13 mouse cellular contexts compared by ENCODE assay signal in genomic region chr12:73872435-73872834, GRCm38 (mm10). TPM values are rescaled to one million over a fixed set of nuclear protein-coding genes. Genes with fewer than 3 reads are reported as not detected.
A peak's percentile ranks its signal among the peaks of the same experiment; 100 is the strongest.
DNase-seq lines count a peak whose midpoint lies in the region; ATAC-seq and TF ChIP-seq lines count a peak whose summit lies in the region.
"Had no signal": no experiment of that assay in that cellular context is flagged by ENCODE, and none has a peak within 500 bp of the region (broad histone marks: within the 10 kb centered on the region; RNA-seq: fewer than 3 reads in every experiment).

No protein-coding gene starts in this region.

- no peak overlapping the region for H3K27ac ChIP-seq in heart, embryonic 12.5 days (ENCODE audit: poor library complexity, severe bottlenecking)
- H3K27ac ChIP-seq in cerebellum, adult 2 months (ENCODE audit: insufficient read depth, low read length): peak overlapping the region; percentile 99
- H3K27ac ChIP-seq in stomach, postnatal 0 days (replicated peaks): no peak overlapping the region
- no peak overlapping the region for H3K27ac ChIP-seq in intestine, postnatal 0 days (ENCODE audit: low read depth, low read length)
- H3K27ac ChIP-seq: heart, embryonic 15.5 days; liver, embryonic 13.5 days had no signal

- H3K4me3 ChIP-seq in heart, embryonic 12.5 days: no peak overlapping the region
- H3K4me3 ChIP-seq in cerebellum, adult 2 months (replicated peaks; ENCODE audit: insufficient read depth, low read depth, low read length): no peak overlapping the region
- H3K4me3 ChIP-seq in stomach, postnatal 0 days (ENCODE audit: low read depth, low read length): no peak overlapping the region
- H3K4me3 ChIP-seq in intestine, postnatal 0 days (ENCODE audit: low read depth, low read length): no peak overlapping the region
- H3K4me3 ChIP-seq: heart, embryonic 15.5 days; liver, embryonic 13.5 days had no signal

- peak; percentile 53; the same call in 1 of the 2 replicates for TF ChIP-seq POLR2A in cerebellum, adult 2 months (IDR thresholded peaks at IDR 0.05; ENCODE audit: borderline replicate concordance, insufficient read depth, low read length)

- intact Hi-C loops in gastrocnemius, postnatal 36 days (cut with DNase I): no loop called here

- H3K36me3 ChIP-seq in heart, embryonic 12.5 days: no peaks in the 10 kb centered on the region
- no peaks in the 10 kb centered on the region for H3K36me3 ChIP-seq in stomach, postnatal 0 days (ENCODE audit: control insufficient read depth, insufficient read depth, low read length)
- H3K36me3 ChIP-seq in intestine, postnatal 0 days (ENCODE audit: control insufficient read depth, insufficient read depth): no peaks in the 10 kb centered on the region
- H3K36me3 ChIP-seq: heart, embryonic 15.5 days; liver, embryonic 13.5 days had no signal

- no peak overlapping the region for H3K4me2 ChIP-seq in heart, embryonic 12.5 days
- H3K4me2 ChIP-seq in stomach, postnatal 0 days (replicated peaks; ENCODE audit: low read depth): no peak overlapping the region
- no peak overlapping the region for H3K4me2 ChIP-seq in intestine, postnatal 0 days (replicated peaks; ENCODE audit: low read depth)
- H3K4me2 ChIP-seq: heart, embryonic 15.5 days; liver, embryonic 13.5 days had no signal

- no peaks in the 10 kb centered on the region for H3K9me3 ChIP-seq in heart, embryonic 12.5 days (replicated peaks)
- no peaks in the 10 kb centered on the region for H3K9me3 ChIP-seq in stomach, postnatal 0 days (ENCODE audit: control insufficient read depth, low read length)
- no peaks in the 10 kb centered on the region for H3K9me3 ChIP-seq in intestine, postnatal 0 days (ENCODE audit: control insufficient read depth)
- H3K9me3 ChIP-seq: heart, embryonic 15.5 days; liver, embryonic 13.5 days had no signal

- no peak for TF ChIP-seq CTCF in cerebellum, adult 2 months (IDR thresholded peaks at IDR 0.05; ENCODE audit: borderline replicate concordance, insufficient read depth, low read depth, low read length)
- no peak for TF ChIP-seq CTCF in stomach, postnatal 0 days (IDR thresholded peaks at IDR 0.05; ENCODE audit: low read depth)
- TF ChIP-seq CTCF in intestine, postnatal 0 days (IDR thresholded peaks at IDR 0.05; ENCODE audit: low read depth): no peak

- H3K27me3 ChIP-seq in heart, embryonic 12.5 days (replicated peaks): no peaks in the 10 kb centered on the region
- H3K27me3 ChIP-seq in cerebellum, adult 2 months (ENCODE audit: control insufficient read depth, insufficient read depth, low read length): no peaks in the 10 kb centered on the region
- H3K27me3 ChIP-seq in stomach, postnatal 0 days (ENCODE audit: control insufficient read depth, insufficient read depth, low read length): no peaks in the 10 kb centered on the region
- no peaks in the 10 kb centered on the region for H3K27me3 ChIP-seq in intestine, postnatal 0 days (replicated peaks; ENCODE audit: control insufficient read depth, insufficient read depth, low read length)
- H3K27me3 ChIP-seq: heart, embryonic 15.5 days; liver, embryonic 13.5 days had no signal

- 63% methylated on average over 2 of the region's 2 CpGs for WGBS in heart, embryonic 12.5 days
- WGBS in cerebellum, adult 2 months: 5% methylated on average over 2 of the region's 2 CpGs
- 63% methylated on average over 2 of the region's 2 CpGs for WGBS in stomach, postnatal 0 days
- WGBS in intestine, postnatal 0 days: 68% methylated on average over 2 of the region's 2 CpGs

- no peak overlapping the region for H3K9ac ChIP-seq in heart, embryonic 12.5 days
- no peak overlapping the region for H3K9ac ChIP-seq in stomach, postnatal 0 days (ENCODE audit: low read length)
- H3K9ac ChIP-seq in intestine, postnatal 0 days (ENCODE audit: low read depth, low read length): no peak overlapping the region
- H3K9ac ChIP-seq: heart, embryonic 15.5 days; liver, embryonic 13.5 days had no signal

- no peak for TF ChIP-seq EP300 in stomach, postnatal 0 days (optimal IDR thresholded peaks at IDR 0.05)

- DNase-seq in heart, adult 18-20 months: peak; percentile 75 to 83
- DNase-seq in NIH3T3 (ENCODE audit: low read depth): peak; percentile 31
- DNase-seq in cerebellum, adult 2 months: peak; percentile 89 to 96
- DNase-seq in gastrocnemius, postnatal 36 days: peak; percentile 54 to 60
- no peak for DNase-seq in left cerebral cortex, adult 8-10 months (ENCODE audit: low spot score in 2 of 2)
- no peak for DNase-seq in stomach, postnatal 0 days (ENCODE audit: low spot score)
- DNase-seq: liver, embryonic 13.5 days; spleen, adult 18-20 months; thymus, adult 2 months had no signal

- no peak for ATAC-seq in heart, embryonic 12.5 days (ENCODE audit: insufficient number of reproducible peaks, low FRiP score)
- no peak for ATAC-seq in stomach, postnatal 0 days (ENCODE audit: low FRiP score, low TSS enrichment)
- ATAC-seq in intestine, postnatal 0 days: no peak
- ATAC-seq: forebrain, embryonic 14.5 days had no signal

- H3K4me1 ChIP-seq in heart, embryonic 12.5 days (replicated peaks): peaks cover 8% of the 10 kb centered on the region
- H3K4me1 ChIP-seq in cerebellum, adult 2 months (ENCODE audit: control insufficient read depth, insufficient read depth, low read length): peaks cover 25% of the 10 kb centered on the region
- H3K4me1 ChIP-seq in stomach, postnatal 0 days (replicated peaks; ENCODE audit: control insufficient read depth, insufficient read depth): 0 out of 2 replicates have a peak, but pooled peaks cover 2% of the 10 kb centered on the region
- H3K4me1 ChIP-seq in intestine, postnatal 0 days (replicated peaks; ENCODE audit: control insufficient read depth, insufficient read depth, low read length): peaks cover 8% of the 10 kb centered on the region; the same call in 1 of the 2 replicates

RNA-seq across cellular contexts. Expression of gene Hif1a, which starts 28.7 kb away (rescaled TPM):
- total RNA-seq in heart, adult 18-20 months (2021): 10 to 100 TPM; 39.5 to 43.2 TPM
- 219 and 235 TPM in 2 replicates for polyA plus RNA-seq in heart, embryonic 12.5 days (2016; fragmentation: Nextera tagmentation; extraction: Ambion mirVana)
- polyA plus RNA-seq in cerebellum, adult 2 months (2012; rRNA removed): 72.6 and 79.9 TPM in 2 replicates
- total RNA-seq in gastrocnemius, postnatal 36 days (2021): 10 to 100 TPM; 12.4 to 16.0 TPM
- total RNA-seq in left cerebral cortex, adult 8-10 months (2022): 10 to 100 TPM; 57.7 to 66.6 (median 64.3) TPM
- polyA plus RNA-seq in stomach, postnatal 0 days (2015; fragmentation: Nextera tagmentation; extraction: Ambion mirVana): 30.0 and 30.4 TPM in 2 replicates
- 25.3 and 27.0 TPM in 2 replicates for polyA plus RNA-seq in intestine, postnatal 0 days (2015; fragmentation: Nextera tagmentation; extraction: Ambion mirVana)

Comparison
In these comparisons a context has a peak if more than half of its experiments do, and no peak if none do; other contexts are left out.
1. DNase-seq: peak in heart, adult 18-20 months (2 of 2), NIH3T3 (single experiment), cerebellum, adult 2 months (2 of 2) and gastrocnemius, postnatal 36 days (2 of 2); none in left cerebral cortex, adult 8-10 months (0 of 2) and stomach, postnatal 0 days (single experiment).